Mouse (Mus musculus) kidney, embryonic 16.5 days (tissue): ENCODE measurements around the gene Lrrc28. TPM values are rescaled to one million over a fixed set of nuclear protein-coding genes. Genes with fewer than 3 reads are reported as not detected.
A peak's percentile ranks its signal among the peaks of the same experiment; 100 is the strongest.

ENCODE experiments used
- ATAC-seq: fragments of 200-750 bp; cut with Nextera tagmentation; 2 replicates; pipeline ENCODE4 v1.8.0; 2017; ENCODE audit warnings: moderate TSS enrichment; ENCODE audit not compliant: low FRiP score, low TSS enrichment
- H3K27ac ChIP-seq: fragments of 300-500 bp; sonication (generic); 2 replicates; pipeline ENCODE4 v1.5.1; 2014; ENCODE audit warnings: low read length
- H3K27me3 ChIP-seq: fragments of 300-500 bp; sonication (generic); 2 replicates; pipeline ENCODE4 v1.6.1; 2014; ENCODE audit warnings: low read length, control low read depth, mixed read lengths; ENCODE audit not compliant: insufficient read depth
- H3K36me3 ChIP-seq: fragments of 300-500 bp; sonication (generic); 2 replicates; pipeline ENCODE4 v1.6.1; 2014; ENCODE audit warnings: low read length, control low read depth, mixed read lengths; ENCODE audit not compliant: insufficient read depth
- H3K4me1 ChIP-seq: fragments of 300-500 bp; sonication (generic); 2 replicates; pipeline ENCODE4 v1.6.1; 2014; ENCODE audit warnings: low read length, control low read depth, mixed read lengths; ENCODE audit not compliant: insufficient read depth
- H3K4me2 ChIP-seq: fragments of 300-500 bp; sonication (generic); replicated peaks from 2 replicates; pipeline ENCODE4 v1.6.1; 2014; ENCODE audit warnings: low read depth, low read length
- H3K4me3 ChIP-seq: fragments of 300-500 bp; sonication (generic); 2 replicates; pipeline ENCODE4 v1.5.1; 2014; ENCODE audit warnings: mild to moderate bottlenecking, low read length
- H3K9ac ChIP-seq: fragments of 300-500 bp; sonication (generic); replicated peaks from 2 replicates; pipeline ENCODE4 v1.6.1; 2014; ENCODE audit warnings: low read length
- H3K9me3 ChIP-seq: fragments of 300-500 bp; sonication (generic); 2 replicates; pipeline ENCODE4 v1.6.1; 2016; ENCODE audit warnings: low read length, control low read depth
- WGBS: fragments of 180-500 bp; shearing (Covaris S2); extraction: QIAGEN DNeasy Blood & Tissue Kit; methylation state at CpG from one replicate; pipeline ENCODE4 v1.1.7; 2014; 5-methylcytosine and 5-hydroxymethylcytosine counted together
- polyA plus RNA-seq: library from polyadenylated mRNA; unstranded; fragments of >200 nt; fragmentation: Nextera tagmentation; extraction: Ambion mirVana; gene quantifications from 2 replicates; pipeline ENCODE4 v1.2.1, GENCODE M21; 2015

The Lrrc28 gene
- polyA plus RNA-seq, 1 experiment from 2014 or later: 14.4 TPM

GRCm38 (mm10) chr7:67586479-67586878 is 58.6 kb downstream of the Lrrc28 start:
- WGBS: 84% methylated on average over 4 of the region's 5 CpGs
- no peaks in the 10 kb centered on the region for H3K36me3 ChIP-seq
- H3K9ac ChIP-seq: no peak overlapping the region
- no peaks in the 10 kb centered on the region for H3K4me1 ChIP-seq
- no peak overlapping the region for H3K4me2 ChIP-seq
- H3K9me3 ChIP-seq: no peaks in the 10 kb centered on the region
- H3K27me3 ChIP-seq: no peaks in the 10 kb centered on the region
- ATAC-seq: no peak
- no peak overlapping the region for H3K27ac ChIP-seq
- no peak overlapping the region for H3K4me3 ChIP-seq

DNA sequence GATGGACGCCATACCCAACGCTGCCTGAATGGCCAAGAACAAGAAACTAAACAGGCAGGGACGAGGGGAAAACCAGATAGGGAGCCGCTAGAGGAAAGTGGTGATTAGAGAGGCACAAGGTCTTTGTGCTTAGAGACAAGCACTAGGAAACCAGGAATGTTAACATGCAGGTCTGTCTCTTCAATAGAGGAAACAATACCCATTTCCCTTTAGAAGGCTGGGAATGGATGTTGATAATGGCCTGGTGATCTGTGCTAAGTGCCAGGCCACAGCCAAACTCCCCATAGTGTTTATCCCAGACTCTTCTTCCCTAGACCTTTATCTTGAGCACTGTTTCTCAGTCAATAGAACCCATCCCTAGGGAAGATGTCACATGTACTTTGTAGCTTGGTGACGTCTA is 61.2 kb downstream of the Lrrc28 start:
- H3K9me3 ChIP-seq: no peaks in the 10 kb centered on the region
- no peak overlapping the region for H3K27ac ChIP-seq
- H3K4me1 ChIP-seq: 0 out of 2 replicates have a peak, but pooled peaks cover 3% of the 10 kb centered on the region
- ATAC-seq: no peak
- no peaks in the 10 kb centered on the region for H3K36me3 ChIP-seq
- no peaks in the 10 kb centered on the region for H3K27me3 ChIP-seq
- WGBS: 80% methylated on average over 5 of the region's 5 CpGs
- no peak overlapping the region for H3K4me3 ChIP-seq
- no peak overlapping the region for H3K9ac ChIP-seq
- no peak overlapping the region for H3K4me2 ChIP-seq

DNA sequence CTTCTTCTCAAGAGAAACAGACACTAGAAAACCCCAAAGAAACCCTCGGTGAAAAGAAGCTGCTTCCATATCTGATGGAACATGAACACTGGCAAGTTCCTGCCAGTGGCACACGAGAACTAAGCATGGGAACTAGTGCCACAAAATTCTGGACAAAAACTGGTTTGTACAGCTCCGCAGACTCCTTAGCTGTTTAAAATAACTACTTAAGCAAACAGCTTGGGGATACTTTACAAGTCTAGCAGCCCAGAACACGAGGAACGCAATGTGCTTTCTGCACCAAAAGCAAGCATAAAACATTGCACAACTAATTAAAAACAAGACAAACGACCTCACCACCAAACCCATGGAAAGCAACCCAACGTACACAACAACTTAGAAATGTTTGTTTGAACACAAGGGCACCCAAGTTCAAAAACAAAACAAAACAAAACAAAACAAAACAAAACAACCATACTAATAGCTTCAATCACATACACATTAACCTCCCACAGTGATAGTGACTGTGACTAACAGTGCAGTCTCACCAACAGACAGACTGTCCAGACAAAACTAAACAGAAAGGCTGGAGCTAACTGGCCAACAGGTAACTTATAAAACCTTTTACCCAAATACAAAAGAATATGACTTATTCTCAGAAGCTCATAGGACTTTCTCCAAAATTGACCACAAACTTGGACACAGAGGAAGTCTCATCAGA is 66.1 kb downstream of the Lrrc28 start:
- no peak overlapping the region for H3K27ac ChIP-seq
- peak overlapping the region; percentile 12; the same call in 1 of the 2 replicates for H3K4me2 ChIP-seq
- H3K9me3 ChIP-seq: no peaks in the 10 kb centered on the region
- no peak overlapping the region for H3K9ac ChIP-seq
- H3K4me1 ChIP-seq: 0 out of 2 replicates have a peak, but pooled peaks cover 3% of the 10 kb centered on the region
- H3K36me3 ChIP-seq: no peaks in the 10 kb centered on the region
- no peaks in the 10 kb centered on the region for H3K27me3 ChIP-seq
- ATAC-seq: no peak
- no peak overlapping the region for H3K4me3 ChIP-seq
- 34% methylated on average over 7 of the region's 7 CpGs for WGBS

GRCm38 (mm10) chr7:67578044-67578443 is 67.0 kb downstream of the Lrrc28 start:
- Histone ChIP-seq H3K9me3 (no peaks in the 10 kb centered on the region), H3K4me2 (no peak overlapping the region), H3K27me3 (no peaks in the 10 kb centered on the region), H3K36me3 (no peaks in the 10 kb centered on the region), H3K4me3 (no peak overlapping the region), H3K27ac (no peak overlapping the region), H3K4me1 (0 out of 2 replicates have a peak, but pooled peaks cover 3% of the 10 kb centered on the region), H3K9ac (no peak overlapping the region)
- 85% methylated on average over 6 of the region's 6 CpGs for WGBS
- ATAC-seq: no peak

DNA sequence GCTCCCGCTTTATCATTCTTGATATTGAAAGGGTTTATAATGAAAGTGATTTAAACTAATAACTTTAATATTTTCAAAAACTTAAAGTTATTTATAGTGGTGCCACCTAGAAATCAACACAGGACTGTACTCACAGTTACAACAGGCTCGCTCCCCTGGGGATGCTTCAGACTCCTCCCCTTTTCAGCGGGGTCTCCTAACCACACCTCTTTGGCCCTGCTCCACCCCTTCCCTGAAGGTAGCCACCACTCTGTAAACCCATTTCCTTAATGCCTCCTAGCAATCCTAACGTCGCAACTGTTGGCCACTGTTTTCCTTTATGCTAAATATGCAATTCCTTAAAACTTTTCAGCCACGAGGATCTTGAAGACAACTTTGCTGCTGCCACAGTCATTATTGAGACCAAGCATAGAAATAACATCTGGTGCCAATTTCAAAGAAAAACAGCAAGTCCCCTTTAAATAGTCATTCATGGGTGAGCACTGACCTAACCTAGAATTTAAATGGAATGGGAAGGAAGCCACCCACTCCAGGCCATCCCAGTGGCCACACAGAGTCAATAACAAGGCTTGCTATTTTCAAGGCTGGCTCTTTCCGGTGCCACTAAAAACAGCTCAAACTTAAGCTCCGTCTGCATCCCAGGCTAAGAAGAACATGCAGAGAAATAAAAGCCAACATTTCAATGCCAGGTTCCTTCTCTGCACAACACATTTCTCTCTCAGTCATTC is 78.4 kb downstream of the Lrrc28 start:
- no peak overlapping the region for H3K4me3 ChIP-seq
- 60% methylated on average over 8 of the region's 8 CpGs for WGBS

DNA sequence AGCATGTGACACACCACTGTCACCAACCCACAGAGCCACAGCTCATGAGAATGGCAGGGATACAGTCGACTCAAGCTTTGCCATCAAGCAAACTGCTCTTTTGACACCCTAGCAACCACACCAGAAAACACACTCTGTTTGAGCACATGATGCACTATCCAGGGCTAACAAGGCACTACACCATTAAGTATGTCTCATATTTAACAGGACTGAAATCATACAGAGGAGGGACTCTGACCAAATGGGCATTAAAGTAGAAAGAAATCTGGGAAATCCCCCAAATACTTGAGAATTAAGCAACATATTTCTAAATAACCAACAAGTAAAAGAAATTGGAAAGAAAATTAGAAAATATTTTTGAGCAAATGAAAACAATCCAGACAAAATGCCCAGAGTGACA is 79.9 kb downstream of the Lrrc28 start:
- Histone ChIP-seq H3K4me1 (peaks cover 4% of the 10 kb centered on the region; the same call in 1 of the 2 replicates), H3K36me3 (no peaks in the 10 kb centered on the region), H3K27ac (no peak overlapping the region), H3K4me3 (no peak overlapping the region), H3K27me3 (no peaks in the 10 kb centered on the region), H3K9me3 (no peaks in the 10 kb centered on the region), H3K9ac (no peak overlapping the region), H3K4me2 (no peak overlapping the region)
- ATAC-seq: no peak
- 85% methylated on average over 1 of the region's 1 CpGs for WGBS

More for the DNA sequence above, 78.4 kb downstream of the Lrrc28 start:
- no peak overlapping the region for H3K4me2 ChIP-seq
- H3K4me1 ChIP-seq: peaks cover 4% of the 10 kb centered on the region; the same call in 1 of the 2 replicates
- no peak overlapping the region for H3K9ac ChIP-seq
- no peaks in the 10 kb centered on the region for H3K9me3 ChIP-seq
- no peaks in the 10 kb centered on the region for H3K27me3 ChIP-seq
- no peak for ATAC-seq
- no peak overlapping the region for H3K27ac ChIP-seq
- H3K36me3 ChIP-seq: no peaks in the 10 kb centered on the region

- Histone ChIP-seq H3K4me3 (no peak overlapping the region), H3K9me3 (no peaks in the 10 kb centered on the region), H3K36me3 (no peaks in the 10 kb centered on the region), H3K9ac (no peak overlapping the region), H3K4me1 (peaks cover 4% of the 10 kb centered on the region; the same call in 1 of the 2 replicates), H3K4me2 (no peak overlapping the region), H3K27ac (no peak overlapping the region), H3K27me3 (no peaks in the 10 kb centered on the region)
- ATAC-seq: no peak
- 57% methylated on average over 12 of the region's 12 CpGs for WGBS
Measured at GRCm38 (mm10) chr7:67562176-67562575, 82.9 kb downstream of the Lrrc28 start.

GRCm38 (mm10) chr7:67559486-67559885 is 85.6 kb downstream of the Lrrc28 start:
- 90% methylated on average over 7 of the region's 7 CpGs for WGBS
- H3K27me3 ChIP-seq: no peaks in the 10 kb centered on the region
- no peak overlapping the region for H3K4me2 ChIP-seq
- H3K9me3 ChIP-seq: no peaks in the 10 kb centered on the region
- H3K4me1 ChIP-seq: peaks cover 4% of the 10 kb centered on the region; the same call in 1 of the 2 replicates
- H3K36me3 ChIP-seq: no peaks in the 10 kb centered on the region
- ATAC-seq: no peak
- no peak overlapping the region for H3K27ac ChIP-seq
- no peak overlapping the region for H3K4me3 ChIP-seq
- H3K9ac ChIP-seq: no peak overlapping the region

- H3K9me3 ChIP-seq: no peaks in the 10 kb centered on the region
- H3K27me3 ChIP-seq: no peaks in the 10 kb centered on the region
- no peaks in the 10 kb centered on the region for H3K36me3 ChIP-seq
- WGBS: 88% methylated on average over 5 of the region's 5 CpGs
- H3K9ac ChIP-seq: no peak overlapping the region
- H3K4me1 ChIP-seq: peaks cover 4% of the 10 kb centered on the region; the same call in 1 of the 2 replicates
- no peak overlapping the region for H3K4me2 ChIP-seq
- no peak overlapping the region for H3K4me3 ChIP-seq
- no peak for ATAC-seq
- no peak overlapping the region for H3K27ac ChIP-seq
Measured at GRCm38 (mm10) chr7:67558230-67558629, 86.8 kb downstream of the Lrrc28 start.

GRCm38 (mm10) chr7:67554863-67555262 is 90.2 kb downstream of the Lrrc28 start:
- Histone ChIP-seq H3K36me3 (no peaks in the 10 kb centered on the region), H3K4me3 (no peak overlapping the region), H3K4me1 (no peaks in the 10 kb centered on the region), H3K27me3 (no peaks in the 10 kb centered on the region), H3K4me2 (no peak overlapping the region), H3K9me3 (no peaks in the 10 kb centered on the region), H3K27ac (no peak overlapping the region), H3K9ac (no peak overlapping the region)
- no peak for ATAC-seq
- 88% methylated on average over 2 of the region's 2 CpGs for WGBS
